Mouse (Mus musculus): ENCODE measurements at regions not wholly inside any gene's neighbourhood (a gene's known extent, or its start where the extent isn't known, plus 50 kb on each side); places are given as distances from the start of the nearest gene placed in this dataset.

GRCm38 (mm10) chr9:113518482-113518881, 189.6 kb downstream of the Pdcd6ip start:
- H3K4me3 ChIP-seq (replicated peaks): no peak overlapping the region
- no peak overlapping the region for H3K27ac ChIP-seq
- ATAC-seq: no peak
- no peaks in the 10 kb centered on the region for H3K36me3 ChIP-seq
- WGBS: 71% methylated on average over 3 of the region's 3 CpGs
- no peak overlapping the region for H3K9ac ChIP-seq (replicated peaks)
- no peaks in the 10 kb centered on the region for H3K9me3 ChIP-seq
- H3K4me2 ChIP-seq (replicated peaks): no peak overlapping the region
- H3K4me1 ChIP-seq (replicated peaks): 0 out of 2 replicates have a peak, but pooled peaks cover 3% of the 10 kb centered on the region
- H3K27me3 ChIP-seq: no peaks in the 10 kb centered on the region

GRCm38 (mm10) chr9:113517756-113518155, 190.3 kb downstream of the Pdcd6ip start:
- ATAC-seq: no peak
- Histone ChIP-seq H3K4me1 (replicated peaks) (0 out of 2 replicates have a peak, but pooled peaks cover 3% of the 10 kb centered on the region), H3K4me3 (replicated peaks) (no peak overlapping the region), H3K36me3 (no peaks in the 10 kb centered on the region), H3K9me3 (no peaks in the 10 kb centered on the region), H3K27ac (no peak overlapping the region), H3K27me3 (no peaks in the 10 kb centered on the region), H3K9ac (replicated peaks) (no peak overlapping the region), H3K4me2 (replicated peaks) (no peak overlapping the region)
- WGBS: 95% methylated on average over 6 of the region's 6 CpGs

GRCm38 (mm10) chr9:113515703-113516020, 192.4 kb downstream of the Pdcd6ip start:
- WGBS: 87% methylated on average over 6 of the region's 6 CpGs
- Histone ChIP-seq H3K36me3 (no peaks in the 10 kb centered on the region), H3K4me1 (replicated peaks) (0 out of 2 replicates have a peak, but pooled peaks cover 3% of the 10 kb centered on the region), H3K27ac (no peak overlapping the region), H3K9ac (replicated peaks) (no peak overlapping the region), H3K9me3 (no peaks in the 10 kb centered on the region), H3K4me2 (replicated peaks) (no peak overlapping the region), H3K4me3 (replicated peaks) (no peak overlapping the region), H3K27me3 (no peaks in the 10 kb centered on the region)
- no peak for ATAC-seq

- H3K36me3 ChIP-seq: no peaks in the 10 kb centered on the region
- no peak overlapping the region for H3K9ac ChIP-seq (replicated peaks)
- 0 out of 2 replicates have a peak, but pooled peaks cover 3% of the 10 kb centered on the region for H3K4me1 ChIP-seq (replicated peaks)
- no peaks in the 10 kb centered on the region for H3K9me3 ChIP-seq
- ATAC-seq: no peak
- WGBS: 77% methylated on average over 23 of the region's 23 CpGs
- no peaks in the 10 kb centered on the region for H3K27me3 ChIP-seq
- no peak overlapping the region for H3K4me2 ChIP-seq (replicated peaks)
- H3K27ac ChIP-seq: no peak overlapping the region
- H3K4me3 ChIP-seq (replicated peaks): no peak overlapping the region
These were observed 193.0 kb downstream of the Pdcd6ip start for GRCm38 (mm10) chr9:113514846-113515702.

GRCm38 (mm10) chr9:113511302-113511701, 196.8 kb downstream of the Pdcd6ip start:
- Histone ChIP-seq H3K4me3 (replicated peaks) (no peak overlapping the region), H3K4me2 (replicated peaks) (no peak overlapping the region)
- no peak for ATAC-seq

GRCm38 (mm10) chr9:113509368-113509767, 198.7 kb downstream of the Pdcd6ip start:
- ATAC-seq: no peak
- H3K36me3 ChIP-seq: no peaks in the 10 kb centered on the region
- H3K27me3 ChIP-seq: no peaks in the 10 kb centered on the region
- H3K4me1 ChIP-seq (replicated peaks): peaks cover 19% of the 10 kb centered on the region
- H3K4me3 ChIP-seq (replicated peaks): no peak overlapping the region
- no peak overlapping the region for H3K27ac ChIP-seq
- 93% methylated on average over 7 of the region's 7 CpGs for WGBS
- no peak overlapping the region for H3K4me2 ChIP-seq (replicated peaks)
- no peaks in the 10 kb centered on the region for H3K9me3 ChIP-seq
- no peak overlapping the region for H3K9ac ChIP-seq (replicated peaks)

More at GRCm38 (mm10) chr9:113511302-113511701, 196.8 kb downstream of the Pdcd6ip start:
- Histone ChIP-seq H3K27ac (no peak overlapping the region), H3K36me3 (no peaks in the 10 kb centered on the region), H3K27me3 (no peaks in the 10 kb centered on the region), H3K9me3 (no peaks in the 10 kb centered on the region), H3K4me1 (replicated peaks) (peaks cover 19% of the 10 kb centered on the region), H3K9ac (replicated peaks) (no peak overlapping the region)
- WGBS: 85% methylated on average over 5 of the region's 5 CpGs

GRCm38 (mm10) chr9:113508821-113509220, 199.2 kb downstream of the Pdcd6ip start:
- Histone ChIP-seq H3K4me3 (replicated peaks) (no peak overlapping the region), H3K36me3 (no peaks in the 10 kb centered on the region), H3K27me3 (no peaks in the 10 kb centered on the region), H3K27ac (no peak overlapping the region), H3K9ac (replicated peaks) (no peak overlapping the region), H3K9me3 (no peaks in the 10 kb centered on the region), H3K4me1 (replicated peaks) (peaks cover 19% of the 10 kb centered on the region), H3K4me2 (replicated peaks) (no peak overlapping the region)
- ATAC-seq: no peak
- WGBS: 85% methylated on average over 3 of the region's 3 CpGs

GRCm38 (mm10) chr9:113507561-113508460, 200.2 kb downstream of the Pdcd6ip start:
- Histone ChIP-seq H3K4me1 (replicated peaks) (peaks cover 19% of the 10 kb centered on the region), H3K4me2 (replicated peaks) (no peak overlapping the region), H3K9me3 (no peaks in the 10 kb centered on the region), H3K27ac (peak overlapping the region; percentile 46), H3K9ac (replicated peaks) (no peak overlapping the region), H3K27me3 (no peaks in the 10 kb centered on the region), H3K36me3 (no peaks in the 10 kb centered on the region), H3K4me3 (replicated peaks) (no peak overlapping the region)
- WGBS: 77% methylated on average over 20 of the region's 20 CpGs
- peak; percentile 79 for ATAC-seq

GRCm38 (mm10) chr9:113499246-113499645, 208.8 kb downstream of the Pdcd6ip start:
- no peak for ATAC-seq
- Histone ChIP-seq H3K9me3 (0 out of 2 replicates have a peak, but pooled peaks cover 4% of the 10 kb centered on the region), H3K27me3 (no peaks in the 10 kb centered on the region), H3K4me3 (replicated peaks) (no peak overlapping the region), H3K9ac (replicated peaks) (no peak overlapping the region), H3K4me1 (replicated peaks) (no peaks in the 10 kb centered on the region), H3K27ac (no peak overlapping the region), H3K4me2 (replicated peaks) (no peak overlapping the region), H3K36me3 (no peaks in the 10 kb centered on the region)
- 86% methylated on average over 5 of the region's 5 CpGs for WGBS

GRCm38 (mm10) chr9:113496176-113496732, 211.8 kb downstream of the Pdcd6ip start:
- ATAC-seq: no peak
- H3K9ac ChIP-seq (replicated peaks): no peak overlapping the region
- no peak overlapping the region for H3K4me3 ChIP-seq (replicated peaks)
- no peaks in the 10 kb centered on the region for H3K27me3 ChIP-seq
- no peak overlapping the region for H3K27ac ChIP-seq
- H3K4me2 ChIP-seq (replicated peaks): no peak overlapping the region
- 43% methylated on average over 7 of the region's 7 CpGs for WGBS
- H3K36me3 ChIP-seq: no peaks in the 10 kb centered on the region
- H3K9me3 ChIP-seq: 0 out of 2 replicates have a peak, but pooled peaks cover 4% of the 10 kb centered on the region
- H3K4me1 ChIP-seq (replicated peaks): no peaks in the 10 kb centered on the region

GRCm38 (mm10) chr9:113488651-113489050, 219.4 kb downstream of the Pdcd6ip start:
- H3K4me1 ChIP-seq (replicated peaks): no peaks in the 10 kb centered on the region
- no peak overlapping the region for H3K9ac ChIP-seq (replicated peaks)
- no peak for ATAC-seq
- H3K9me3 ChIP-seq: no peaks in the 10 kb centered on the region
- H3K27me3 ChIP-seq: no peaks in the 10 kb centered on the region
- no peak overlapping the region for H3K4me2 ChIP-seq (replicated peaks)
- H3K36me3 ChIP-seq: no peaks in the 10 kb centered on the region
- no peak overlapping the region for H3K27ac ChIP-seq
- H3K4me3 ChIP-seq (replicated peaks): no peak overlapping the region
- WGBS: 90% methylated on average over 6 of the region's 6 CpGs

All from midbrain, embryonic 13.5 days (tissue).